Mouse (Mus musculus): Measurements from ENCODE around the gene Fam192a.

GRCm38 (mm10) chr8:94594211-94594610 is 7.6 kb downstream of the Fam192a start:
- no peak for TF ChIP-seq POLR2A (IDR thresholded peaks at IDR 0.05; ENCODE audit: low read depth, low read length)
- TF ChIP-seq CTCF (IDR thresholded peaks at IDR 0.05; ENCODE audit: extremely low read depth, insufficient read depth, insufficient read length, insufficient replicate concordance): no peak
